Mouse (Mus musculus): ENCODE measurements around the gene Mylk2. TPM values are rescaled to one million over a fixed set of nuclear protein-coding genes. Genes with fewer than 3 reads are reported as not detected.

The Mylk2 gene
- total RNA-seq, 2 experiments from 2014 or later: 0.12 TPM; not detected in 1

- no peak for DNase-seq (ENCODE audit: low spot score in 2 of 2)
These were observed 2.3 kb downstream of the Mylk2 start for GRCm38 (mm10) chr2:152913471-152913870.

- DNase-seq (ENCODE audit: low spot score in 2 of 2): peak; percentile 89 to 92
These were observed 3.4 kb downstream of the Mylk2 start for GRCm38 (mm10) chr2:152914310-152915120.

GRCm38 (mm10) chr2:152915453-152915852 is 4.3 kb downstream of the Mylk2 start:
- DNase-seq (ENCODE audit: low spot score in 2 of 2): no peak

- no peak for DNase-seq (ENCODE audit: low spot score in 2 of 2)
These were observed 5.0 kb downstream of the Mylk2 start for GRCm38 (mm10) chr2:152916111-152916510.

GRCm38 (mm10) chr2:152917671-152918070 is 6.5 kb downstream of the Mylk2 start:
- DNase-seq (ENCODE audit: low spot score in 2 of 2): no peak

GRCm38 (mm10) chr2:152922376-152922775 is 11.2 kb downstream of the Mylk2 start:
- no peak for DNase-seq (ENCODE audit: low spot score in 2 of 2)

- no peak for DNase-seq (ENCODE audit: low spot score in 2 of 2)
These were observed 12.5 kb downstream of the Mylk2 start for GRCm38 (mm10) chr2:152923621-152924020.

- no peak for DNase-seq (ENCODE audit: low spot score in 2 of 2)
These were observed 13.0 kb downstream of the Mylk2 start for GRCm38 (mm10) chr2:152924128-152924527.

GRCm38 (mm10) chr2:152924543-152924942 is 13.4 kb downstream of the Mylk2 start:
- DNase-seq (ENCODE audit: low spot score in 2 of 2): no peak

GRCm38 (mm10) chr2:152925189-152925872 is 14.2 kb downstream of the Mylk2 start:
- DNase-seq (ENCODE audit: low spot score in 2 of 2): no peak

GRCm38 (mm10) chr2:152926896-152927295 is 15.7 kb downstream of the Mylk2 start:
- no peak for DNase-seq (ENCODE audit: low spot score in 2 of 2)

- DNase-seq (ENCODE audit: low spot score in 2 of 2): no peak
These were observed 16.2 kb downstream of the Mylk2 start for GRCm38 (mm10) chr2:152927371-152927770.

- no peak for DNase-seq (ENCODE audit: low spot score in 2 of 2)
These were observed 17.3 kb downstream of the Mylk2 start for GRCm38 (mm10) chr2:152928219-152928987.

- DNase-seq (ENCODE audit: low spot score in 2 of 2): no peak
These were observed 17.8 kb downstream of the Mylk2 start for GRCm38 (mm10) chr2:152928988-152929370.

GRCm38 (mm10) chr2:152930276-152930675 is 19.1 kb downstream of the Mylk2 start:
- no peak for DNase-seq (ENCODE audit: low spot score in 2 of 2)

- no peak for DNase-seq (ENCODE audit: low spot score in 2 of 2)
These were observed 20.5 kb downstream of the Mylk2 start for GRCm38 (mm10) chr2:152931456-152932160.

- DNase-seq (ENCODE audit: low spot score in 2 of 2): no peak
These were observed 21.9 kb downstream of the Mylk2 start, which contains the start of gene Foxs1 for GRCm38 (mm10) chr2:152933048-152933447. TSS of gene Foxs1 (minus strand) at chr2:152933208.

GRCm38 (mm10) chr2:152933614-152934013 is 22.5 kb downstream of the Mylk2 start:
- DNase-seq (ENCODE audit: low spot score in 2 of 2): no peak

GRCm38 (mm10) chr2:152939846-152940245 is 28.7 kb downstream of the Mylk2 start:
- DNase-seq (ENCODE audit: low spot score in 2 of 2): no peak

- DNase-seq (ENCODE audit: low spot score in 2 of 2): no peak
These were observed 30.0 kb downstream of the Mylk2 start for GRCm38 (mm10) chr2:152941106-152941505.

GRCm38 (mm10) chr2:152941776-152942175 is 30.6 kb downstream of the Mylk2 start:
- no peak for DNase-seq (ENCODE audit: low spot score in 2 of 2)
